Mouse (Mus musculus) midbrain, postnatal 0 days (tissue): ENCODE data around the gene Prkd3. TPM values are rescaled to one million over a fixed set of nuclear protein-coding genes. Genes with fewer than 3 reads are reported as not detected.
A peak's percentile ranks its signal among the peaks of the same experiment; 100 is the strongest.

Experiments
- ATAC-seq: fragments of 200-750 bp; cut with Nextera tagmentation; 2 replicates; pipeline ENCODE4 v1.8.0; 2017; ENCODE audit warnings: moderate number of reproducible peaks, mild to moderate bottlenecking, moderate TSS enrichment, moderate library complexity; ENCODE audit not compliant: low FRiP score
- DNase-seq: peaks from one replicate; pipeline ENCODE4 v3.0.0-alpha.2; 2015; ENCODE audit warnings: low spot score
- H3K27ac ChIP-seq: fragments of 300-500 bp; sonication (generic); 2 replicates; pipeline ENCODE4 v1.5.1; 2014; ENCODE audit warnings: low read depth, mild to moderate bottlenecking, low read length, mixed read lengths
- H3K27me3 ChIP-seq: fragments of 300-500 bp; sonication (generic); 2 replicates; pipeline ENCODE4 v1.6.1; 2014; ENCODE audit warnings: low read length, control low read depth, mixed read lengths; ENCODE audit not compliant: insufficient read depth
- H3K36me3 ChIP-seq: fragments of 300-500 bp; sonication (generic); 2 replicates; pipeline ENCODE4 v1.6.1; 2014; ENCODE audit warnings: low read length, control low read depth, mixed read lengths; ENCODE audit not compliant: insufficient read depth
- H3K4me1 ChIP-seq: fragments of 300-500 bp; sonication (generic); 2 replicates; pipeline ENCODE4 v1.6.1; 2014; ENCODE audit warnings: mild to moderate bottlenecking, control low read depth, antibody characterized with exemption, low read length, mixed read lengths; ENCODE audit not compliant: insufficient read depth
- H3K4me2 ChIP-seq: fragments of 300-500 bp; sonication (generic); 2 replicates; pipeline ENCODE4 v1.6.1; 2014; ENCODE audit warnings: low read depth, mild to moderate bottlenecking, low read length, mixed read lengths; ENCODE audit not compliant: poor library complexity, severe bottlenecking
- H3K4me3 ChIP-seq: fragments of 300-500 bp; sonication (generic); 2 replicates; pipeline ENCODE4 v1.5.1; 2014; ENCODE audit warnings: low read depth, mild to moderate bottlenecking, low read length, moderate library complexity
- H3K9ac ChIP-seq: fragments of 300-500 bp; sonication (generic); replicated peaks from 2 replicates; pipeline ENCODE4 v1.6.1; 2014; ENCODE audit warnings: mild to moderate bottlenecking, low read length, moderate library complexity, mixed read lengths; ENCODE audit not compliant: poor library complexity, severe bottlenecking
- H3K9me3 ChIP-seq: fragments of 300-500 bp; sonication (generic); 2 replicates; pipeline ENCODE4 v1.6.1; 2016; ENCODE audit warnings: low read length, control low read depth
- CTCF ChIP-seq: IDR thresholded peaks from 2 replicates; pipeline ENCODE4 v1.5.1; 2016; ENCODE audit warnings: antibody characterized with exemption, mild to moderate bottlenecking
- WGBS: fragments of 180-500 bp; shearing (Covaris S2); extraction: QIAGEN DNeasy Blood & Tissue Kit; methylation state at CpG from one replicate; pipeline ENCODE4 v1.1.7; 2014; 5-methylcytosine and 5-hydroxymethylcytosine counted together
- polyA plus RNA-seq: library from polyadenylated mRNA; unstranded; fragments of >200 nt; fragmentation: Nextera tagmentation; extraction: Ambion mirVana; gene quantifications from 2 replicates; pipeline ENCODE4 v1.2.1, GENCODE M21; 2015
- total RNA-seq: library from RNA; depleted of rRNA; stranded (reverse); fragments of >200 nt; gene quantifications from 2 replicates; pipeline ENCODE4 v1.2.3, GENCODE M21; 2014

The Prkd3 gene
- total and polyA plus RNA-seq, 2 experiments from 2014 or later, result 5.9 to 20.1 TPM

DNA sequence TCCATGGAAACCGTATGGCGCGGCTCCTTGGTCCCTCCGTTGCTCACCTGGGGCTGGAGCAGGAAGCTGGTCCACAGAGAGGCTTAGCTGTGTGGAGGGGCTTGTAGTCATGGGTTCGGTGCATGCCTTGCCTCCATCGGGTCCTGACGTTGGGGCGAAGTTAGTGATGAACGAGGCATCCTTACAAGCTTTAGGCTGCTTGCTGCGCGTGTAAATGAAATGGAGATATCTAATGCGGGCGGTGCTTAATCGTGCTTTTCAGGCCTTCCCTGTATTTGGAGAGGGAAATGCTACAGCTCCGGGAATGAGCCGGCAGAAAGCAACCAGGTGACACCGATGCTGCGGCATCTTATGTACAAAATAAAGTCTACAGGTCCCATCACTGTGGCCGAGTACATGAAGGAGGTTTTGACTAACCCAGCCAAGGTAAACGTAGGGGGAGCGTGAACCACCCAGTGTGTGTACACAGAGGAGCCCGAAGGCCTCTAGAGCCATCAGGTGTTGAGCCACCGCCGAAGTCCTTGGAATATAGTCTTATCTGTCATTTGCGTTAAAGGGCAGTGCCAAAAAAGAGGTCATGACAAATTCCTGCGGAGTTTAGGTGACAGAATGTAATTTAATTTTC, 83.3 kb downstream of the Prkd3 start:
- ATAC-seq, result peak; percentile 31
- Histone ChIP-seq H3K9me3 (no peaks in the 10 kb centered on the region), H3K9ac (peak overlapping the region; percentile 79), H3K36me3 (peaks cover 25% of the 10 kb centered on the region), H3K4me2 (peak overlapping the region; percentile 66), H3K4me1 (0 out of 2 replicates have a peak, but pooled peaks cover 3% of the 10 kb centered on the region), H3K4me3 (peak overlapping the region; percentile 77), H3K27ac (peak overlapping the region; percentile 68), H3K27me3 (no peaks in the 10 kb centered on the region)
- TF ChIP-seq CTCF, result no peak
- no peak for DNase-seq
- 8% methylated on average over 26 of the region's 26 CpGs for WGBS

DNA sequence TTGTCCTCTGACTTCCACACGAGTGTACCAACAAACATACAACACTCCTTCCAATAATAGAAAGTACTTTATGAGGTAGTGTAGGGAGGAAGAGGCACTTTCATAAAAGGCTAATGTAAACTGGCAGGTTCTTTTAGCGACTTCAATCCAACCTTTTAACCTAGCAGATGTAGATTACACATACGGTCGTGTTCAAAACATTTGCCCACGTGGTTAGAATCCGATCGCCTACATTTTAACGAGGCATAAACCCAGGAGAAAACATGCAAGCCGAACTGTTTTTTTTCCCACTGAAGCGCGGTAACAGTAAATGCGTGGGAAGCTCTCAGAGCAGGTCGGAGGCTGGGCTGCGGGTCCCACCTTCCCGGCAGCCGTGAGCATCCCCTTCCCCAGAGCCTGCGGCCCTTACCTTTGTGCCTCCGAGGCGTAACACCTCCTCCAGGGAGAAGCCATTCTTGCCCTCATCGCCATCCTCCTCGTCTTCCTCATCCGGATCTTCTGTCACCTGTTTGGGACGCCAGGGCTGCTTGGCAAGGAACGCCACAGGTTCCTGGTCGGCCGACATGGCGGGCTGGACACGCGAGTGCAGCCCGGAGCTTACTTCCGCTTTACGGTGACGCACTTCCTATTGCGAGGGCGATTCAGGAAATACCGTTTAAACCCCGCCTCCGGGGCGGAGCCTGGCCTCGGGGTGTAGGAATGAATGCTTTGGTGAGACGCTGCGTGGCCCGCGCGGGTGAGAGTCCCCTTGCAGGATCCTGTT, 84.0 kb downstream of the Prkd3 start, which contains the start of the genes Cebpz and Ndufaf7:
Gene Cebpz (minus strand): TSS at position 601 of the 763 bp plus-strand sequence.
Gene Ndufaf7 (plus strand): TSS at position 671 of the 763 bp plus-strand sequence.
- peak; percentile 99 for DNase-seq
- Histone ChIP-seq H3K36me3 (peaks cover 26% of the 10 kb centered on the region), H3K9me3 (no peaks in the 10 kb centered on the region), H3K4me2 (peak within 1 kb of the TSS; percentile 66), H3K9ac (peak within 1 kb of the TSS; percentile 79), H3K4me3 (peak within 1 kb of the TSS; percentile 77), H3K4me1 (0 out of 2 replicates have a peak, but pooled peaks cover 3% of the 10 kb centered on the region), H3K27me3 (no peaks in the 10 kb centered on the region), H3K27ac (peak within 1 kb of the TSS; percentile 68)
- under 1% methylated on average over 45 of the region's 45 CpGs for WGBS
- no peak for TF ChIP-seq CTCF
- ATAC-seq, result peak; percentile 99

DNA sequence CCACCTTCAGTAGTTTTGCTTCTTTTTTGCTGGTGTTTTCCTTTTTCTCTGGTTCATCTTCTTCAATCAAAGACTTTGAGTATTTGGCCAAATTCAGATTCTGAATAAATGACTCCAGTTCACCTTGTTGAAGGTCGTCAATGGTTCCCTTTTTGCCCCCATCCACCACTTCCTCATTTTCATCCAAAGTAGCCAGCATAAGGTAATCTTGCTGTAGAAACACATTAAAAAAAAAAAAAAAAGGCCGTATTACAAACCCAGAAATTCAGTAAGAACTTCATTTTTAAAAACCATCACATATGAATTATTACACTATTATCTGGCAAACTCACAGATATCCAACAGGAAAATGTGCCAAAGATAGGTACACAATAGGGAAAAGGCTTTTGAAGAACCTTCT, 84.8 kb downstream of the Prkd3 start:
- no peaks in the 10 kb centered on the region for H3K9me3 ChIP-seq
- peak overlapping the region; percentile 79; the same call in 1 of the 2 replicates for H3K9ac ChIP-seq
- TF ChIP-seq CTCF, result no peak
- peak overlapping the region; percentile 77 for H3K4me3 ChIP-seq
- DNase-seq, result no peak
- peak overlapping the region; percentile 66 for H3K4me2 ChIP-seq
- H3K27me3 ChIP-seq, result no peaks in the 10 kb centered on the region
- peaks cover 30% of the 10 kb centered on the region for H3K36me3 ChIP-seq
- ATAC-seq, result no peak
- 81% methylated on average over 2 of the region's 2 CpGs for WGBS
- no peak overlapping the region for H3K27ac ChIP-seq
- H3K4me1 ChIP-seq, result 0 out of 2 replicates have a peak, but pooled peaks cover 3% of the 10 kb centered on the region

DNA sequence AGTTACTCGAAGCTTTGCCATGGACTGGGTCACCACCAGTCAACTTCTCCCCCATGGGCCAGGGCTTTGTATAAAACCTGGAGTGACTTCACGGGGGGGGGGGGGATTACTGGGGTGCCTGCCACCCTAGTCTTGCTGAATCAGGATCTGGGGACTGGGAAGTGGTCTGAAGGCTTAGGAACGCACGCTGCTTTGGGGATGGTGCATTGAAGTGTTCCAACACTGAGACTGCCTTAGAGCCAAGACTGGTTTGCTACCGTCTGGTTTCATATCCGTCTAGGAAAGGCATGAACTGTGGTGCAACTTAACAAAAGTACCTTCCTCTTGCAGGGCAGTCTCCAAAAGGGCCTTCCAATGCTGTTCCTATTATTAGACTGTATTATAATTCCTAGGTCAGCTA, 102.9 kb downstream of the Prkd3 start:
- Histone ChIP-seq H3K27ac (no peak overlapping the region), H3K4me1 (0 out of 2 replicates have a peak, but pooled peaks cover 6% of the 10 kb centered on the region), H3K9ac (peak overlapping the region; percentile 46), H3K9me3 (no peaks in the 10 kb centered on the region), H3K27me3 (no peaks in the 10 kb centered on the region), H3K36me3 (peaks cover 23% of the 10 kb centered on the region), H3K4me3 (peak overlapping the region; percentile 71; the same call in 1 of the 2 replicates), H3K4me2 (peak overlapping the region; percentile 78)
- no peak for DNase-seq
- TF ChIP-seq CTCF, result no peak
- ATAC-seq, result no peak
- 36% methylated on average over 6 of the region's 6 CpGs for WGBS

DNA sequence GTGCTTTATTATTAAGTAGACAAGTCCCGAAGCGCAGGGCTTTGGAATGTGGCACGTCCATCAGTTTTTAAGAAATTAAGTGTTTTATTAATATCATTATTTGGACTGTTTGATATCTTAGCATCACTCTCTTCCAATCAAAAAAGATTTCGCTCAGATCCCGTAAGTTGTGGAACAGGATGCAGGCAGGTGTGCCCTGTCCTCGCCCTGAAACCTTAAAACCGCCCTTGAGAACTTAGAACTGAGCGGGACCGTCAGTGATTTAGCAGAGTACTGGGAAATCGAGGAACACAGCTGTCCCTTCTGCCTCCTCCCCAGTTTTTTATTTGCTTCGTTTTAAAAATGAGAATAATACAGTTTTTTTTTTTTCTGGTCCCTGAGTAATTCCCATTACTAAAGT, 103.7 kb downstream of the Prkd3 start:
- ATAC-seq (peak; percentile 7; the same call in 1 of the 2 replicates), DNase-seq (no peak)
- Histone ChIP-seq H3K36me3 (peaks cover 18% of the 10 kb centered on the region), H3K27me3 (no peaks in the 10 kb centered on the region), H3K4me3 (peak overlapping the region; percentile 71), H3K4me2 (peak overlapping the region; percentile 78), H3K27ac (peak overlapping the region; percentile 72), H3K4me1 (0 out of 2 replicates have a peak, but pooled peaks cover 6% of the 10 kb centered on the region), H3K9me3 (no peaks in the 10 kb centered on the region), H3K9ac (peak overlapping the region; percentile 80)
- no peak for TF ChIP-seq CTCF
- WGBS, result 4% methylated on average over 11 of the region's 11 CpGs
